Mouse (Mus musculus) MEL (cell line): Measurements from ENCODE around the gene Fam19a1. TPM values are rescaled to one million over a fixed set of nuclear protein-coding genes. Genes with fewer than 3 reads are reported as not detected.

Source experiments
- DNase-seq: peaks from one replicate; pipeline ENCODE4 v3.0.0; 2011; ENCODE audit warnings: low read depth, low spot score
- H3K27ac ChIP-seq: 2 replicates; pipeline ENCODE4 v1.5.1; 2012; ENCODE audit warnings: low read depth, mild to moderate bottlenecking, control low read depth, low read length, moderate library complexity; ENCODE audit not compliant: control insufficient read depth
- H3K27me3 ChIP-seq, 2 experiments: fragments of 150-350 bp in 1 of 2; sonication (generic) in 1 of 2; 2 replicates each; pipeline ENCODE4 v1.6.1; 2012; ENCODE audit warnings: low read length in 2 of 2, mild to moderate bottlenecking in 2 of 2, improper control_type of control experiment in 1 of 2, moderate library complexity in 1 of 2; ENCODE audit not compliant: insufficient read depth in 2 of 2, control insufficient read depth in 1 of 2
- H3K36me3 ChIP-seq, 2 experiments: 2 replicates each; pipeline ENCODE4 v1.6.1; 2012 to 2014; ENCODE audit warnings: low read length in 2 of 2, improper control_type of control experiment in 1 of 2, inconsistent platforms in 1 of 2, mild to moderate bottlenecking in 1 of 2; ENCODE audit not compliant: insufficient read depth in 2 of 2, control insufficient read depth in 1 of 2
- H3K4me1 ChIP-seq, 2 experiments: fragments of 150-350 bp in 1 of 2; sonication (generic) in 1 of 2; 2 replicates each; pipeline ENCODE4 v1.6.1; 2012; ENCODE audit warnings: low read length in 2 of 2, improper control_type of control experiment in 1 of 2, mild to moderate bottlenecking in 1 of 2; ENCODE audit not compliant: insufficient read depth in 2 of 2, control insufficient read depth in 1 of 2
- H3K4me3 ChIP-seq, 2 experiments: fragments of 150-350 bp in 1 of 2; sonication (generic) in 1 of 2; 2 replicates each; pipeline ENCODE4 v1.5.1; 2012; ENCODE audit warnings: low read depth in 2 of 2, low read length in 2 of 2, mild to moderate bottlenecking in 2 of 2, moderate library complexity in 2 of 2, control low read depth in 1 of 2, improper control_type of control experiment in 1 of 2; ENCODE audit not compliant: control insufficient read depth in 1 of 2, insufficient read depth in 1 of 2
- H3K79me2 ChIP-seq: 2 replicates; pipeline ENCODE4 v1.6.1; 2012; ENCODE audit warnings: mild to moderate bottlenecking, low read length, moderate library complexity; ENCODE audit not compliant: control insufficient read depth, poor library complexity, insufficient read depth
- H3K9ac ChIP-seq: 2 replicates; pipeline ENCODE4 v1.6.1; 2012; ENCODE audit warnings: low read depth, mild to moderate bottlenecking, control low read depth, low read length, moderate library complexity; ENCODE audit not compliant: control insufficient read depth, poor library complexity, severe bottlenecking
- H3K9me3 ChIP-seq: fragments of 150-350 bp; sonication (generic); replicated peaks from 2 replicates; pipeline ENCODE4 v1.6.1; 2012; ENCODE audit warnings: mild to moderate bottlenecking, low read length, improper control_type of control experiment, moderate library complexity; ENCODE audit not compliant: insufficient read depth
- CHD2 ChIP-seq: IDR thresholded peaks from 2 replicates; pipeline ENCODE4 v1.6.1; 2011; ENCODE audit warnings: low read length, improper control_type of control experiment
- CTCF ChIP-seq, 3 experiments: IDR thresholded peaks in 2 of 3; conservative IDR thresholded peaks in 1 of 3; 2 replicates each; pipeline ENCODE4 v1.5.1; 2011 to 2012; ENCODE audit warnings: low read length in 3 of 3, low read depth in 2 of 3, mild to moderate bottlenecking in 2 of 3, improper control_type of control experiment in 1 of 3, inconsistent platforms in 1 of 3, mixed read lengths in 1 of 3, moderate library complexity in 1 of 3; ENCODE audit not compliant: control insufficient read depth in 1 of 3, insufficient read depth in 1 of 3, poor library complexity in 1 of 3, severe bottlenecking in 1 of 3
- ELF1 ChIP-seq: IDR thresholded peaks from 2 replicates; pipeline ENCODE4 v1.6.1; 2014; ENCODE audit warnings: low read depth, mild to moderate bottlenecking, inconsistent platforms, low read length, improper control_type of control experiment, moderate library complexity
- GABPA ChIP-seq: IDR thresholded peaks from 2 replicates; pipeline ENCODE4 v1.6.1; 2012; ENCODE audit warnings: low read depth, mild to moderate bottlenecking, inconsistent platforms, low read length, improper control_type of control experiment, moderate library complexity
- GATA1 ChIP-seq: IDR thresholded peaks from 2 replicates; pipeline ENCODE4 v1.6.1; 2011; ENCODE audit warnings: low read depth, low read length, improper control_type of control experiment
- HCFC1 ChIP-seq: IDR thresholded peaks from 2 replicates; pipeline ENCODE4 v1.6.1; 2012; ENCODE audit warnings: low read depth, mild to moderate bottlenecking, inconsistent platforms, low read length, improper control_type of control experiment, moderate library complexity
- JUND ChIP-seq: IDR thresholded peaks from 2 replicates; pipeline ENCODE4 v1.6.1; 2011; ENCODE audit warnings: low read depth, mild to moderate bottlenecking, improper control_type of control experiment, low read length
- MAFK ChIP-seq: IDR thresholded peaks from 2 replicates; pipeline ENCODE4 v1.6.1; 2011; ENCODE audit warnings: low read depth, mild to moderate bottlenecking, low read length, improper control_type of control experiment, borderline replicate concordance
- MAX ChIP-seq: IDR thresholded peaks from 2 replicates; pipeline ENCODE4 v1.6.1; 2011; ENCODE audit warnings: low read length, improper control_type of control experiment
- MXI1 ChIP-seq: IDR thresholded peaks from 2 replicates; pipeline ENCODE4 v1.6.1; 2011; ENCODE audit warnings: mild to moderate bottlenecking, low read depth, low read length, improper control_type of control experiment
- MYB ChIP-seq: IDR thresholded peaks from 2 replicates; pipeline ENCODE4 v1.6.1; 2011; ENCODE audit warnings: mild to moderate bottlenecking, low read depth, low read length, improper control_type of control experiment
- NELFE ChIP-seq: IDR thresholded peaks from 2 replicates; pipeline ENCODE4 v1.6.1; 2011; ENCODE audit warnings: low read depth, low read length, improper control_type of control experiment
- NRF1 ChIP-seq: IDR thresholded peaks from 2 replicates; pipeline ENCODE4 v1.6.1; 2014; ENCODE audit warnings: low read depth, mild to moderate bottlenecking, inconsistent platforms, low read length, improper control_type of control experiment, moderate library complexity; ENCODE audit not compliant: poor library complexity, insufficient read depth, severe bottlenecking
- POLR2A ChIP-seq, 2 experiments: IDR thresholded peaks; 2 replicates each; pipeline ENCODE4 v1.6.1; 2011 to 2012; ENCODE audit warnings: low read length in 2 of 2, mild to moderate bottlenecking in 2 of 2, control low read depth in 1 of 2, improper control_type of control experiment in 1 of 2, low read depth in 1 of 2, moderate library complexity in 1 of 2; ENCODE audit not compliant: control insufficient read depth in 1 of 2, insufficient read depth in 1 of 2, poor library complexity in 1 of 2
- POLR2AphosphoS2 ChIP-seq: IDR thresholded peaks from 2 replicates; pipeline ENCODE4 v1.6.1; 2011; ENCODE audit warnings: low read length, improper control_type of control experiment
- POLR2AphosphoS5 ChIP-seq: IDR thresholded peaks from 2 replicates; pipeline ENCODE4 v1.6.1; 2012; ENCODE audit warnings: low read depth, borderline replicate concordance, mild to moderate bottlenecking, inconsistent platforms, low read length, moderate library complexity, mixed read lengths
- RAD21 ChIP-seq: IDR thresholded peaks from 2 replicates; pipeline ENCODE4 v1.6.1; 2011; ENCODE audit warnings: mild to moderate bottlenecking, low read depth, low read length, improper control_type of control experiment
- RCOR1 ChIP-seq: IDR thresholded peaks from 2 replicates; pipeline ENCODE4 v1.6.1; 2012; ENCODE audit warnings: low read depth, mild to moderate bottlenecking, inconsistent platforms, low read length, improper control_type of control experiment
- SMC3 ChIP-seq: IDR thresholded peaks from 2 replicates; pipeline ENCODE4 v1.6.1; 2011; ENCODE audit warnings: low read depth, low read length, improper control_type of control experiment
- TCF12 ChIP-seq: IDR thresholded peaks from 2 replicates; pipeline ENCODE4 v1.6.1; 2014; ENCODE audit warnings: low read depth, mild to moderate bottlenecking, inconsistent platforms, low read length, improper control_type of control experiment, moderate library complexity
- USF1 ChIP-seq: IDR thresholded peaks from 2 replicates; pipeline ENCODE4 v1.6.1; 2014; ENCODE audit warnings: low read depth, mild to moderate bottlenecking, inconsistent platforms, low read length, improper control_type of control experiment, moderate library complexity
- USF2 ChIP-seq, 2 experiments: IDR thresholded peaks; 2 replicates each; pipeline ENCODE4 v1.6.1; 2011 to 2012; ENCODE audit warnings: improper control_type of control experiment in 2 of 2, low read length in 2 of 2, borderline replicate concordance in 1 of 2, inconsistent platforms in 1 of 2, low read depth in 1 of 2, mild to moderate bottlenecking in 1 of 2; ENCODE audit not compliant: insufficient read depth in 1 of 2
- ZMIZ1 ChIP-seq: IDR thresholded peaks from 2 replicates; pipeline ENCODE4 v1.6.1; 2012; ENCODE audit warnings: low read depth, mild to moderate bottlenecking, inconsistent platforms, low read length, improper control_type of control experiment, moderate library complexity
- polyA plus RNA-seq, 2 experiments: library from polyadenylated mRNA; stranded (reverse) in 1 of 2; unstranded in 1 of 2; fragments of >175 nt in 1 of 2; fragments of >200 nt in 1 of 2; gene quantifications; 2 replicates each; pipeline versions ENCODE4 v1.2.1 to v1.2.4; 2012; ENCODE audit warnings: low replicate concordance in 2 of 2, low read depth in 1 of 2; ENCODE audit not compliant: insufficient read length in 2 of 2, insufficient read depth in 1 of 2, missing spikeins in 1 of 2
- total RNA-seq: library from RNA; depleted of rRNA; stranded (reverse); fragments of 300-350 nt; gene quantifications from 2 replicates; pipeline ENCODE4 v1.2.3, GENCODE M21; 2012

The Fam19a1 gene
- total and polyA plus RNA-seq, 3 experiments = not detected

- DNase-seq = no peak
- Histone ChIP-seq H3K36me3 (no peaks in the 10 kb centered on the region), H3K79me2 (no peaks in the 10 kb centered on the region), H3K4me3 (no peak overlapping the region), H3K4me1 (no peaks in the 10 kb centered on the region), H3K9me3 (no peaks in the 10 kb centered on the region), H3K27me3 (no peaks in the 10 kb centered on the region), H3K27ac (no peak overlapping the region), H3K9ac (no peak overlapping the region)
- TF ChIP-seq RAD21 (no peak), RCOR1 (no peak)
These were observed 322.6 kb downstream of the Fam19a1 start for GRCm38 (mm10) chr6:96435545-96435944.

- H3K27ac ChIP-seq = no peak overlapping the region
- no peaks in the 10 kb centered on the region for H3K9me3 ChIP-seq
- H3K4me1 ChIP-seq = no peaks in the 10 kb centered on the region
- TF ChIP-seq USF2 (IDR thresholded peaks at IDR 0.05; ENCODE audit: borderline replicate concordance in 1 of 2, insufficient read depth in 1 of 2, low read depth in 1 of 2, low read length in 2 of 2) (no peak), TCF12 (no peak), NRF1 (no peak), HCFC1 (no peak), MYB (no peak), USF1 (no peak), MAX (no peak), MAFK (no peak), CTCF (IDR thresholded peaks at IDR 0.05 in 2 of 3, conservative IDR thresholded peaks at IDR 0.05 in 1 of 3; ENCODE audit: control insufficient read depth in 1 of 3, insufficient read depth in 1 of 3, low read depth in 2 of 3, low read length in 3 of 3, poor library complexity in 1 of 3, severe bottlenecking in 1 of 3) (no peak), NELFE (no peak), POLR2AphosphoS5 (no peak), ELF1 (no peak)
- TF ChIP-seq, all 39 proteins: peak for 0
- no peak overlapping the region for H3K9ac ChIP-seq
- no peaks in the 10 kb centered on the region for H3K36me3 ChIP-seq
- no peaks in the 10 kb centered on the region for H3K79me2 ChIP-seq
- H3K4me3 ChIP-seq = no peak overlapping the region
- no peaks in the 10 kb centered on the region for H3K27me3 ChIP-seq
- no peak for DNase-seq
These were observed 324.9 kb downstream of the Fam19a1 start for GRCm38 (mm10) chr6:96437814-96438213.

- no peak overlapping the region for H3K4me3 ChIP-seq
- H3K36me3 ChIP-seq = no peaks in the 10 kb centered on the region
- no peak overlapping the region for H3K9ac ChIP-seq
- no peaks in the 10 kb centered on the region for H3K79me2 ChIP-seq
- no peaks in the 10 kb centered on the region for H3K27me3 ChIP-seq
- no peak for DNase-seq
- no peaks in the 10 kb centered on the region for H3K9me3 ChIP-seq
- H3K4me1 ChIP-seq = no peaks in the 10 kb centered on the region
- TF ChIP-seq NELFE = no peak
- no peak for TF ChIP-seq USF1
- TF ChIP-seq ZMIZ1 = no peak
- no peak for TF ChIP-seq MXI1
- TF ChIP-seq JUND = no peak
- TF ChIP-seq POLR2AphosphoS2 = no peak
- no peak for TF ChIP-seq GATA1
- no peak for TF ChIP-seq RCOR1
- no peak for TF ChIP-seq POLR2A (IDR thresholded peaks at IDR 0.05; ENCODE audit: control insufficient read depth in 1 of 2, insufficient read depth in 1 of 2, low read depth in 1 of 2, low read length in 2 of 2, poor library complexity in 1 of 2)
- TF ChIP-seq CHD2 = no peak
- no peak for TF ChIP-seq MYB
- no peak for TF ChIP-seq USF2 (IDR thresholded peaks at IDR 0.05; ENCODE audit: borderline replicate concordance in 1 of 2, insufficient read depth in 1 of 2, low read depth in 1 of 2, low read length in 2 of 2)
- no peak for TF ChIP-seq ELF1
- no peak for TF ChIP-seq HCFC1
- TF ChIP-seq GABPA = no peak
- TF ChIP-seq NRF1 = no peak
- no peak for TF ChIP-seq SMC3
- TF ChIP-seq, all 39 proteins: peak for 0
- no peak overlapping the region for H3K27ac ChIP-seq
These were observed 326.5 kb downstream of the Fam19a1 start for GRCm38 (mm10) chr6:96439419-96439818.
